Mouse (Mus musculus) liver, adult 2 months (tissue): ENCODE measurements around the gene Slc22a21. TPM values are rescaled to one million over a fixed set of nuclear protein-coding genes. Genes with fewer than 3 reads are reported as not detected.
"Not testable (repeated sequence)": the region's sequence is repeated elsewhere in the genome, so short reads cannot be mapped to it uniquely, and the experiment has no call there.

ENCODE experiments used
- DNase-seq: peaks from one replicate; pipeline ENCODE4 v3.0.0-alpha.2; 2011; ENCODE audit warnings: low read depth, low spot score; ENCODE audit errors: extremely low read depth
- H3K27ac ChIP-seq: fragments of 200-500 bp; replicated peaks from 2 replicates; pipeline ENCODE4 v1.5.1; 2012; ENCODE audit warnings: low read depth, mild to moderate bottlenecking, control low read depth, inconsistent platforms, low read length; ENCODE audit not compliant: insufficient read depth
- H3K27me3 ChIP-seq: fragments of 200-500 bp; 2 replicates; pipeline ENCODE4 v1.6.1; 2012; ENCODE audit warnings: mild to moderate bottlenecking, moderate library complexity, low read length, inconsistent platforms; ENCODE audit not compliant: control insufficient read depth, insufficient read depth
- H3K36me3 ChIP-seq: fragments of 200-500 bp; 2 replicates; pipeline ENCODE4 v1.6.1; 2012; ENCODE audit warnings: low read length, inconsistent platforms; ENCODE audit not compliant: control insufficient read depth, insufficient read depth
- H3K4me1 ChIP-seq: fragments of 200-500 bp; 2 replicates; pipeline ENCODE4 v1.6.1; 2011; ENCODE audit warnings: low read length; ENCODE audit not compliant: control insufficient read depth, insufficient read depth
- H3K4me3 ChIP-seq: fragments of 200-500 bp; 2 replicates; pipeline ENCODE4 v1.5.1; 2011; ENCODE audit warnings: low read depth, mild to moderate bottlenecking, control low read depth, low read length, moderate library complexity; ENCODE audit not compliant: insufficient read depth
- H3K79me2 ChIP-seq: fragments of 200-500 bp; 2 replicates; pipeline ENCODE4 v1.6.1; 2012; ENCODE audit warnings: inconsistent platforms, mild to moderate bottlenecking, low read length, moderate library complexity; ENCODE audit not compliant: control insufficient read depth, insufficient read depth
- H3K9ac ChIP-seq: fragments of 200-500 bp; 2 replicates; pipeline ENCODE4 v1.6.1; 2012; ENCODE audit warnings: low read depth, mild to moderate bottlenecking, control low read depth, inconsistent platforms, low read length
- CTCF ChIP-seq: fragments of 200-500 bp; IDR thresholded peaks from 2 replicates; pipeline ENCODE4 v1.5.1; 2011; ENCODE audit warnings: low read depth, low read length, control low read depth
- POLR2A ChIP-seq: fragments of 200-500 bp; IDR thresholded peaks from 2 replicates; pipeline ENCODE4 v1.6.1; 2011; ENCODE audit warnings: low read length, control low read depth; ENCODE audit not compliant: insufficient read depth; ENCODE audit errors: extremely low read depth
- WGBS: fragments of 180-500 bp; shearing (Covaris S2); methylation state at CpG from one replicate; pipeline ENCODE4 v1.1.7; 2018; 5-methylcytosine and 5-hydroxymethylcytosine counted together
- polyA plus RNA-seq: library from polyadenylated mRNA; depleted of rRNA; stranded (reverse); fragments of >200 nt; gene quantifications from 2 replicates; pipeline ENCODE4 v1.2.3, GENCODE M21; 2012
- total RNA-seq: library from RNA; depleted of rRNA; stranded (reverse); fragments of >200 nt; gene quantifications from 2 replicates; pipeline ENCODE4 v1.2.3, GENCODE M21; 2014

The Slc22a21 gene
- total and polyA plus RNA-seq, 2 experiments = 0.35 to 0.55 TPM

DNA sequence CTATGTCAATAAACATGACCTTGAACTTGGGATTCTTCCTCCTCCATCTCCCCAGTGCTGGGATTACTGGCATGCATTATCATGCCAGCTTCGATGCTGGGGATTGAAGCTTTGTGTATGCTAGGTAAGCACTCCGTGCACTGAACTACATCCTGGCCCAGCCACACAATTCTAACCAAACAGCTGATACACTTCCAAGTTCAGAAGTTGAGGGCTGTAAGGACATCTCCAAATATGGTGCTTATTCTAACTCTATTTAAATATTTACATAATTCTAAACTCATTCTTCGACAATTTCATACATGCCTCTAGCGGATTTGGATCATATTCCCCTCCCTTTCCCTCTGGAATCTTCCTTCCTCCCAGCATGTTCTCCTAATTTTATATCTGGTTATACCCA is 12.1 kb upstream of the Slc22a21 start:
- Histone ChIP-seq H3K27me3 (no peaks in the 10 kb centered on the region), H3K27ac (no peak overlapping the region), H3K4me1 (no peaks in the 10 kb centered on the region), H3K4me3 (no peak overlapping the region), H3K9ac (no peak overlapping the region), H3K79me2 (no peaks in the 10 kb centered on the region), H3K36me3 (peaks cover 4% of the 10 kb centered on the region)
- 74% methylated on average over 4 of the region's 4 CpGs for WGBS
- TF ChIP-seq POLR2A (no peak), CTCF (no peak)
- DNase-seq = no peak

DNA sequence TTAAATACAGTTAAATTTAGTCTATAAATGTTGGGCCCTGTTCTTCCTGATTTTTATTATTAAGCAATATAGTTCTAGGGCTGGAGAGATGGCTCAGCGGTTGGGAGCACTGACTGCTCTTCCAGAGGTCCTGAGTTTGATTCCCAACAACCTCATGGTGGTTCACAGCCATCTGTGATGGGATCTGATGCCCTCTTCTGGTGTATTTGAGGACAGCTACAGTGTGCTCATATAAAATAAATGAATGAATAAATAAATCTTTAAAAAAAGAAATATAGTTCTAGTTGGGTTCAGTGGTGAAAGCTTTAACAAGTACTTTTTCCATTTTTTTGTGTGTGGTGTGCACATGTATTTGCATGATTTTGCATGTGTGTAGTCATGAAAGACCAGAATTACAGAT is 9.1 kb upstream of the Slc22a21 start:
- H3K79me2 ChIP-seq = no peaks in the 10 kb centered on the region
- TF ChIP-seq POLR2A (no peak), CTCF (no peak)
- H3K9ac ChIP-seq = no peak overlapping the region
- no peak overlapping the region for H3K27ac ChIP-seq
- WGBS = 78% methylated on average over 1 of the region's 1 CpGs
- DNase-seq = no peak
- H3K4me3 ChIP-seq = no peak overlapping the region
- peaks cover 8% of the 10 kb centered on the region for H3K36me3 ChIP-seq
- no peaks in the 10 kb centered on the region for H3K4me1 ChIP-seq
- no peaks in the 10 kb centered on the region for H3K27me3 ChIP-seq

DNA sequence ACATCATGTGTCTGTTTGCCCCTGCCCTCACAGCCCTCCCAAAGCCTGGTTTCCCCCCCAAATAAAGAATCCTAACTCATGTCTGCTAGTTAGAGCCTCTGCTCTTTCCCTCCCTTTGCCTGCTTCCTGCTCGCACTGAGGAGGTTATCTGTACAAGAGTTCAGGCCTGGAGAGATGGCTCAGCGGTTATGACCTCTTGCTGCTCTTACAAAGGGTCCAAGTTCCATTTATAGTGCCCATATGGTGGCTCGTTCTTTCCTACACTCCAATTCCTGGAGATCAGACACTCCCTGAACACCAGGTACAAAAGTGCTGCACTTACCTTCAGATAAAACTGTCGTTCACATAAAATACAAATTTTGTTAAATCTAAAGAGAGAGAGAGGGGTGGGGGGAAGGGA is 7.9 kb upstream of the Slc22a21 start:
- 73% methylated on average over 4 of the region's 4 CpGs for WGBS
- Histone ChIP-seq H3K27ac (no peak overlapping the region), H3K36me3 (peaks cover 8% of the 10 kb centered on the region), H3K4me3 (no peak overlapping the region), H3K9ac (no peak overlapping the region), H3K79me2 (no peaks in the 10 kb centered on the region), H3K27me3 (no peaks in the 10 kb centered on the region), H3K4me1 (no peaks in the 10 kb centered on the region)
- no peak for TF ChIP-seq CTCF
- TF ChIP-seq POLR2A = no peak
- no peak for DNase-seq

DNA sequence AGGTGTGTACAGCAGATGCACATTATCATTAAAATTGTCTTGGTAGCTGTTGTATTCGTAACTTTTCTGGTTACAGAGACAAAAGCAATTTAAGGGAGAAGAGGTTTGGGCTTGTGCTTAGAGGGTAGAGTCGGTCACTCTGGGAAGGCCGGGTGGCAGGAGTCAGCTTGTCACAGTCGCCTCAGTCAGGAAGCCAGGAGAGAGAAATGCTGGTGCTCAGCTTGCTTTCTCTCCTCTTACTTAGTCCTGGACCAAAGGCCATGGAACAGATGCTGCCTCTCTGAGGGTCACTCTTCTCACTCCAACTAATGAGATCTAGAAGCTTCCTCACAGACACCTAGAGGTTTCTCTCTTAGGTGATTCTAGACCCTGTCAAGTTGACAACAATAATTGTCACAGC is 1.3 kb upstream of the Slc22a21 start:
- WGBS = 91% methylated on average over 4 of the region's 4 CpGs
- TF ChIP-seq POLR2A = no peak
- TF ChIP-seq CTCF = no peak
- H3K27me3 ChIP-seq = no peaks in the 10 kb centered on the region
- H3K36me3 ChIP-seq = peaks cover 4% of the 10 kb centered on the region; the same call in 1 of the 2 replicates
- H3K9ac ChIP-seq = no peak overlapping the region
- H3K79me2 ChIP-seq = no peaks in the 10 kb centered on the region
- DNase-seq = no peak
- no peak overlapping the region for H3K4me3 ChIP-seq
- peaks cover 7% of the 10 kb centered on the region; the same call in 1 of the 2 replicates for H3K4me1 ChIP-seq
- H3K27ac ChIP-seq = no peak overlapping the region

DNA sequence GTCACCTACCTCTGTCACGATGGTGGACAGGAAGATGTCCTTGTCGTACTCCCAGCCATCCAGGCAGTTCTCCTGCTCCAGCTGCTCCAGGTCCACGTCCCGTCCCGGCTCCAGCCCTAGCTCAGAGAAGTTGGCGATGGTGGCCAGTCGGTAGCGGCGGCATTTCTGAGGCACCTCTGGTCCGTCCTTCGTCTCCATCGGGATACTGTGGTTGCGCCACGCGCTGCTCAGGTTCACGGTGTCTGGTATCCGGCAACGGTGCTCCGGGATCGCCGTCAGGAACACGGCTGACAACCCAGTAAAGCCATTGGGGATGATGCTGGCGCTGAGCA is 710 bp downstream of the Slc22a21 start:
- H3K36me3 ChIP-seq, H3K27me3 ChIP-seq, DNase-seq, H3K27ac ChIP-seq, H3K79me2 ChIP-seq, H3K4me1 ChIP-seq: not testable (repeated sequence)
- H3K4me3 ChIP-seq = peak overlapping the region; percentile 57
- WGBS = 3% methylated on average over 23 of the region's 23 CpGs
- peak overlapping the region; percentile 46 for H3K9ac ChIP-seq

DNA sequence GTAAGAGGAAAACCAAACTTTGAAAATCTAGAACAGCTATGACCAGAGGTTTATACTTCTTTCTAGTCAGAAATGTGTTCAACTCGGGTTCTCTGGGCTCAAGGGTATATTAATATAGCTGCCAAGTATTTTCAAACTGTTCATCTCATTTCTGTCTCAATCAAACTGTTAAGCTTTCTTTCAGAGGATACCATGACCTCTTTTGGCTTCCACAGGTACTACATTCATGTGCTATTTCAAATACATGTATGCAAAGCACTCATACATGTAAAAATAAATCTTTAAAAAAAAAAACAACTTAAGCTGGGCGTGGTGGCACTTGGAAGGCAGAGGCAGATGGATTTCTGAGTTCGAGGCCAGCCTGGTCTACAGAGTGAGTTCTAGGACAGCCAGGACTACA is 2.5 kb downstream of the Slc22a21 start:
- WGBS = 77% methylated on average over 3 of the region's 3 CpGs

More for the DNA sequence above, 2.5 kb downstream of the Slc22a21 start:
- H3K36me3 ChIP-seq = no peaks in the 10 kb centered on the region
- no peaks in the 10 kb centered on the region for H3K27me3 ChIP-seq
- H3K4me3 ChIP-seq = no peak overlapping the region
- H3K79me2 ChIP-seq = no peaks in the 10 kb centered on the region
- TF ChIP-seq POLR2A (no peak), CTCF (no peak)
- peaks cover 7% of the 10 kb centered on the region; the same call in 1 of the 2 replicates for H3K4me1 ChIP-seq
- no peak overlapping the region for H3K9ac ChIP-seq
- no peak for DNase-seq
- no peak overlapping the region for H3K27ac ChIP-seq
